Mouse (Mus musculus) embryonic facial prominence, embryonic 11.5 days (tissue): ENCODE results near the gene Rufy4. TPM values are rescaled to one million over a fixed set of nuclear protein-coding genes. Genes with fewer than 3 reads are reported as not detected.

Experiments used
- ATAC-seq: fragments of 200-750 bp; cut with Nextera tagmentation; replicated peaks from 2 replicates; pipeline ENCODE4 v1.8.0; 2017; ENCODE audit warnings: low read depth; ENCODE audit not compliant: insufficient number of reproducible peaks, low FRiP score, low TSS enrichment
- DNase-seq: peaks from one replicate; pipeline ENCODE4 v3.0.0-alpha.2; 2015; ENCODE audit warnings: low spot score
- H3K27ac ChIP-seq: fragments of 300-500 bp; sonication (generic); replicated peaks from 2 replicates; pipeline ENCODE4 v1.5.1; 2014; ENCODE audit warnings: mild to moderate bottlenecking, low read depth, low read length, control low read depth
- H3K27me3 ChIP-seq: fragments of 300-500 bp; sonication (generic); 2 replicates; pipeline ENCODE4 v1.6.1; 2014; ENCODE audit warnings: mild to moderate bottlenecking, low read length, moderate library complexity, mixed read lengths; ENCODE audit not compliant: control insufficient read depth, insufficient read depth
- H3K36me3 ChIP-seq: fragments of 300-500 bp; sonication (generic); replicated peaks from 2 replicates; pipeline ENCODE4 v1.6.1; 2014; ENCODE audit warnings: low read depth, mild to moderate bottlenecking, low read length, moderate library complexity, mixed read lengths; ENCODE audit not compliant: control insufficient read depth, insufficient read depth
- H3K4me1 ChIP-seq: fragments of 300-500 bp; sonication (generic); 2 replicates; pipeline ENCODE4 v1.6.1; 2014; ENCODE audit warnings: low read length, mixed read lengths; ENCODE audit not compliant: control insufficient read depth, insufficient read depth
- H3K4me2 ChIP-seq: fragments of 300-500 bp; sonication (generic); 2 replicates; pipeline ENCODE4 v1.6.1; 2014; ENCODE audit warnings: low read depth, mild to moderate bottlenecking, control low read depth, low read length, moderate library complexity
- H3K4me3 ChIP-seq: fragments of 300-500 bp; sonication (generic); 2 replicates; pipeline ENCODE4 v1.5.1; 2014; ENCODE audit warnings: low read depth, low read length, control low read depth
- H3K9ac ChIP-seq: fragments of 300-500 bp; sonication (generic); replicated peaks from 2 replicates; pipeline ENCODE4 v1.6.1; 2014; ENCODE audit warnings: mild to moderate bottlenecking, control low read depth, low read length
- H3K9me3 ChIP-seq: fragments of 300-500 bp; sonication (generic); replicated peaks from 2 replicates; pipeline ENCODE4 v1.6.1; 2016; ENCODE audit warnings: mild to moderate bottlenecking, low read length, inconsistent platforms, mixed read lengths; ENCODE audit not compliant: control insufficient read depth
- WGBS: fragments of 180-500 bp; shearing (Covaris S2); extraction: QIAGEN DNeasy Blood & Tissue Kit; methylation state at CpG from one replicate; pipeline ENCODE4 v1.1.7; 2014; 5-methylcytosine and 5-hydroxymethylcytosine counted together
- polyA plus RNA-seq: library from polyadenylated mRNA; unstranded; fragments of >200 nt; fragmentation: Nextera tagmentation; extraction: Ambion mirVana; gene quantifications from 2 replicates; pipeline ENCODE4 v1.2.1, GENCODE M21; 2014

Gene Rufy4
- polyA plus RNA-seq, 1 experiment from 2014 or later = 0.11 TPM

DNA sequence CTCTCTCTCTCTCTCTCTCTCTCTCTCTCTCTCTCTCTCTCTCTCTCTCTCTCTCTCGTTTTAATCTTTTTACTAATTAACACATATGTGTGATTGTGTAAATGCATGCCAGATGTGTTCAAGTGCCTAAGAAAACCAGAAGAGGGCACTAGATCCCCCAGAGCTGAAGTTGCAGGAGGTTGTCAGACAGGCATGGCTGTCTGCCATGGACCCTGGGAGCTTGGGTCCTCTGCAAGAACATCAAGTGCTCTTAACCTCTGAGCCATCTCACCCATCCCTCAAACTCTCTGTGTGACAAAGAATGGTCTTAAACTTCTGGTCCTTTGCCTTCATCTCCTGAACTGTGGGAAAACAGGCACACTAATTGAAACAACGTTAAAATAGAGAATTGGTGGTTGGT lies 57.7 kb downstream of the Rufy4 start:
- WGBS = 52% methylated on average over 2 of the region's 2 CpGs
- Histone ChIP-seq H3K4me1 (no peaks in the 10 kb centered on the region), H3K27ac (no peak overlapping the region), H3K36me3 (no peaks in the 10 kb centered on the region), H3K9me3 (no peaks in the 10 kb centered on the region), H3K9ac (no peak overlapping the region), H3K4me3 (no peak overlapping the region), H3K27me3 (no peaks in the 10 kb centered on the region), H3K4me2 (no peak overlapping the region)
- ATAC-seq (no peak), DNase-seq (no peak)

DNA sequence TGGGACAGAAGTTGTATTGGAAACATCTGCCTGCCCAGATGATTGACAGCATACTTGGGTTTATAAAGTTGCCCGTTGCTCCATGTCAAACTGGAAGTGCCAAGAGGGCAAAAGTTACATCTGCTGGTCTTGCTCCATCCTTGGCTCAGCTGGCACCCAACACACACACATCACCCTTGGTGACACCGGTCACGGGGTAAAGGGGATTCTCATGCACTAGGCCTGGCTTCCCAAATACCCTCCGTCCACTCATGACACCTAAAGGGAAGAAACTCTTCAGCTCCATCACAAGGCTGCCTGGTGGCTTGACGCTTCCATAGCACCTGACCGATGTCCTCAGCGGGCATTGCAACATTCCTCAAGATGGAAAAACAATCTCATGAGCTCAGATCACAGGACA lies 65.1 kb downstream of the Rufy4 start:
- no peak for ATAC-seq
- no peaks in the 10 kb centered on the region for H3K9me3 ChIP-seq
- no peak for DNase-seq
- no peaks in the 10 kb centered on the region for H3K4me1 ChIP-seq
- no peak overlapping the region for H3K4me2 ChIP-seq
- no peak overlapping the region for H3K4me3 ChIP-seq
- no peak overlapping the region for H3K9ac ChIP-seq
- H3K36me3 ChIP-seq = no peaks in the 10 kb centered on the region
- no peak overlapping the region for H3K27ac ChIP-seq
- 90% methylated on average over 7 of the region's 7 CpGs for WGBS
- no peaks in the 10 kb centered on the region for H3K27me3 ChIP-seq

DNA sequence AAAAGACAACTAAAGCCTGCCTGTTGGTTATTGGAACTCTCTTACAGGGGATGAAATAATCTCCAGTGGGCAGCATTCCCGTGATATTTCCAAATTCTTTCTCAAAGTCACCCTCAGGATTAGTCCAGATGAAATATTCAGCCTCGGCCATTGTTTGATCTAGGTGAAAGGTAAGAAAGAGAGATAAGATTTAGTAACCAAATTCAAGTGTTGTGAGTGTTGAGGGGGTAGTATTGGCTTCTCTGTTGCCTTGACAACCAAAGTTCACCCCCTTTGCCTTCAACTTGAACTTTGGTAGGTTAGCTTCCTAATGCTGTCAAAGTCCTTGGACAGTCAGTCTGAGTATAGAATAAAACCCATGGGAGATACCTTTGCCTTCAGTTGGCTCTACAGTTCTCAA lies 67.4 kb downstream of the Rufy4 start:
- no peaks in the 10 kb centered on the region for H3K27me3 ChIP-seq
- ATAC-seq = no peak

DNA sequence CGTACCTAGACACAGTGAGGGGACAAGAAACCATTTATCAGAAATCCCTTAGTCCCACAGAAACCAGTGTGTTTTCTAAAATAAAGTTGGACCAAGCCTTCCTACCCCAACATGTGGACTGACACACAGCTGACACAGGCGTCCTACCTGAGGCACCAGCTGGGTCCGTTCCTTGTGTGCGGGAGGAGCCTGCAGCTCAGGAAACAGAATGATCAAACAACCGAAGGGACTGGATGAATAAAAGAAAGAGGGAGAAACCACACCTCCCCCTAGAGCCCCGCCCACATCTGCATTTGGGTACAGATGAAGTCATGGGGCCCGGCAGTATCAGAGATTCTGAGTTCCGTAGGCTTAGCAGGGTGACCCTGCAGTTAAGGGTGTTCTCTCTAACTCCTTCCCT lies 69.1 kb downstream of the Rufy4 start, which contains the start of gene Cxcr1:
TSS of gene Cxcr1 (minus strand) at position 187 of the 400 bp plus-strand sequence.
- Histone ChIP-seq H3K9ac (no peak within 1 kb of the TSS), H3K4me2 (no peak within 1 kb of the TSS), H3K36me3 (no peaks in the 10 kb centered on the region), H3K4me1 (no peaks in the 10 kb centered on the region), H3K9me3 (no peaks in the 10 kb centered on the region), H3K27me3 (no peaks in the 10 kb centered on the region), H3K4me3 (no peak within 1 kb of the TSS), H3K27ac (no peak within 1 kb of the TSS)
- ATAC-seq = no peak
- WGBS = 77% methylated on average over 8 of the region's 8 CpGs
- DNase-seq = no peak

More for the DNA sequence above, 67.4 kb downstream of the Rufy4 start:
- Histone ChIP-seq H3K9me3 (no peaks in the 10 kb centered on the region), H3K4me2 (no peak overlapping the region), H3K36me3 (no peaks in the 10 kb centered on the region), H3K4me1 (no peaks in the 10 kb centered on the region), H3K4me3 (no peak overlapping the region), H3K9ac (no peak overlapping the region), H3K27ac (no peak overlapping the region)
- no peak for DNase-seq
- 79% methylated on average over 2 of the region's 2 CpGs for WGBS

DNA sequence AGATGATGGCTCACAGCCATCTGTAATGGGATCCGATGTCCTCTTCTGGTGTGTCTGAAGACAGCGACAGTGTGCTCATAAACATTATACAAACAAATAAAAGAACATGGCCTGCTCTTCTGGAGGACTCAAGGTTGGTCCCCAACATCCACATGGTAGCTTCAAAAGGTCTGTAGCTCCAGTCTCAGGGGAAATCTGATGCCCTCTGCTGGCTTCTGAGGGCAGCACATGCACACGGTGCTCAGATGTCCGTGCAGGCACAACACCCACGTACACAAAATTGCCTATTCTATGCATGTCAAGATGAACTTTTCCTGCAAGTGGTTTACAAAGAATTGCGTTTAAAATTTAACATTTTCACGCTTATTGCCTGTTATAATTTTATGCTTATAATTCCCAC lies 70.6 kb downstream of the Rufy4 start:
- WGBS = 43% methylated on average over 7 of the region's 7 CpGs
- no peak overlapping the region for H3K4me2 ChIP-seq
- no peak overlapping the region for H3K4me3 ChIP-seq
- no peak overlapping the region for H3K27ac ChIP-seq
- H3K4me1 ChIP-seq = no peaks in the 10 kb centered on the region
- no peaks in the 10 kb centered on the region for H3K27me3 ChIP-seq
- no peaks in the 10 kb centered on the region for H3K36me3 ChIP-seq
- H3K9me3 ChIP-seq = no peaks in the 10 kb centered on the region
- ATAC-seq (no peak), DNase-seq (peak; percentile 55)
- H3K9ac ChIP-seq = no peak overlapping the region

DNA sequence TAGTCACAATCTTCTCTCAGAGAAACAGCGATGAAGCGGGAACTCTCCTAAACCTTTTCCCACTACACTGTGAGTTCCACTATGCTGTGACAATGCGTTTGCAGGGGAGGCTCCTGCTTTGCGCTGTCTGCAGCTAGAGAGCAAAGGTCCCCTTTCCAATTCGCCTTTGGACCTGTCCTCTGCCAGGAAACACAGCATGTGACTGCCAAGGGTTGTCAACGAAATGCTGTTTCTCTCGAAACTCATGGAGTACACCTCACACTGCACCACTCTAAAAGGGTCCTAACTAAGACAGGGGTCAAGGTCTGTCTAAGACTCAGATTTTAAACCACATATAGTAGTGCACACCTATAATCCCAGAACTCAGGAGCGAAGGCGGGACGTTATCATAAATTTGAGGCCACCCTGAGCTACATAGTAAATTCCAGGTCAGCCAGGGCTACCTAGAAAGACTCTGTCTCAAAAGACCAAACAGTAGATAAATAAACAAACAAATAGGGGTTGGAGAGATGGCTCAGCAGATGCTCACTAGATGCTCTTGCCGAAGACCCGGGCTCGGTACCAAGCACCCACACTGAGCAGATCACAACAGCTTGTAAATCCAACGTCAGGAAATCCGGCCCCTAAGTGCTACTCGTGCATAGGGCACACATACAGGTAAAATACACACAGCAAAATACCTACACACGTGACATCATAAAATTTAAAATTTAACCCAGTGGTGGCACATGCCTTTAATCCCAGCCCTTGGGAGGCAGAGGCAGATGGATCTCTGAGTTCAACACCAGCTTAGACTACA lies 71.5 kb downstream of the Rufy4 start:
- 81% methylated on average over 17 of the region's 17 CpGs for WGBS
- no peak overlapping the region for H3K4me3 ChIP-seq
- H3K27me3 ChIP-seq = no peaks in the 10 kb centered on the region
- H3K27ac ChIP-seq = no peak overlapping the region
- no peak overlapping the region for H3K4me2 ChIP-seq
- H3K9me3 ChIP-seq = no peaks in the 10 kb centered on the region
- ATAC-seq = no peak
- H3K9ac ChIP-seq = no peak overlapping the region
- DNase-seq = no peak
- no peaks in the 10 kb centered on the region for H3K36me3 ChIP-seq
- no peaks in the 10 kb centered on the region for H3K4me1 ChIP-seq

Other genes with a start within 250 kb of the Rufy4 start
- 21.1 and 21.6 TPM in 2 replicates for gene Tns1, start 1.1 kb upstream of the Rufy4 start, polyA plus RNA-seq
- gene Cxcr2, start 28.4 kb downstream of the Rufy4 start, polyA plus RNA-seq = 0.07 and 0.08 TPM in 2 replicates
- gene Cxcr1, start 69.1 kb downstream of the Rufy4 start, polyA plus RNA-seq = not detected in 2 replicates
- 344 and 380 TPM in 2 replicates for gene Arpc2, start 110.5 kb downstream of the Rufy4 start, polyA plus RNA-seq
- 0.20 and 0.91 TPM in 2 replicates for gene Gpbar1, start 153.0 kb downstream of the Rufy4 start, polyA plus RNA-seq
- gene Aamp, start 159.2 kb downstream of the Rufy4 start, polyA plus RNA-seq = 179 and 206 TPM in 2 replicates
- 95.1 and 98.6 TPM in 2 replicates for gene Pnkd, start 159.4 kb downstream of the Rufy4 start, polyA plus RNA-seq
- 10.1 and 10.5 TPM in 2 replicates for gene Tmbim1, start 180.1 kb downstream of the Rufy4 start, polyA plus RNA-seq
- 0.22 and 0.36 TPM in 2 replicates for gene Catip, start 236.6 kb downstream of the Rufy4 start, polyA plus RNA-seq
- 2.4 and 4.9 TPM in 2 replicates for gene Slc11a1, start 249.7 kb downstream of the Rufy4 start, polyA plus RNA-seq